Mouse (Mus musculus): Measurements from ENCODE around the gene Phactr1.

DNA sequence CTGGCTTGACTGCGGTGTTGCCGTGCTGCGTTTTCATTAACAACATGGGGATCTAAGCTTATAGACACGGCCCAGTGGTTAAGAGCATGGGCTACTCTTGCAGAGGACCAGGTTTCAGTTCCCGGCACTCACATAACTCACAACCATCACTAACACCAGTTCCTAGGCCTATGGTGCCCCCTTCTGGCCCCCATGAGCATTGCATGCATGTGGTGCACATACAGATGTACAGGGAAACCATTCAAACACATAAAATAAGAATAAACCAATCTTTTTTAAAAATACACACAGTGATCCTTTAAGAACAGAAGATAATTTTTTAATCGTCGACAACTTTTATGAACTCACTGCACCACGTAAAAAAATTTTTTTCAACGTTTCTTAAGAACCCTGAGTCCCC lies 424.1 kb downstream of the Phactr1 start:
- TF ChIP-seq GATA1 (IDR thresholded peaks at IDR 0.05; ENCODE audit: low read length) (no peak), TAL1 (IDR thresholded peaks at IDR 0.05; ENCODE audit: low read length) (no peak)

Data from erythroblast, embryonic 14.5 days (primary cell).